Mouse (Mus musculus) testis, adult 2 months (tissue): ENCODE data around the gene Otulin.

ENCODE experiments used
- CTCF ChIP-seq: fragments of 200-500 bp; IDR thresholded peaks from 2 replicates; pipeline ENCODE4 v1.5.1; 2012; ENCODE audit warnings: low read depth, mild to moderate bottlenecking, inconsistent platforms, low read length, moderate library complexity; ENCODE audit not compliant: control insufficient read depth, insufficient read depth, insufficient replicate concordance
- POLR2A ChIP-seq: fragments of 200-500 bp; IDR thresholded peaks from 2 replicates; pipeline ENCODE4 v1.6.1; 2012; ENCODE audit warnings: low read depth, mild to moderate bottlenecking, inconsistent platforms, low read length, moderate library complexity; ENCODE audit not compliant: control insufficient read depth

DNA sequence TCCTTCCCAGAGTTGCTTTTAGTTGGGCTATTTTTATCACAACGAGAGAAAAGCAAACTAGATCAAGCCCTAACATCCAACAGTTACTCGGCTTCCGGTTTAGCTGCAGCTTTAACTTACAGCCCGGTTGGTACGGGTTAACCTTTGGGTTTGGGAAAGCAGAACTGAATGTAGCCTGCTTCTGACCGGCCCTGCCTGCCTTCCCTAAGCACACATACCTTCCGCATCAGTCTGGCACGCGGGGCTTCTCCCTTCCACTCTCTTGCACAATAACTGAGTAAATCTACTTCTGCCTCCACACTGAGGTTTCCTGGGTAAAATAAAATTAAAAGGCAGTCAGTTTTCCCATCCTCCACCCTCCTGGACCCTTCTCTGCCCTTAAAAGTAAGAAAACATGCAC lies 33.6 kb upstream of the Otulin start:
- no peak for TF ChIP-seq POLR2A
- TF ChIP-seq CTCF, result no peak
